Mouse (Mus musculus): ENCODE data around the gene Six1. TPM values are rescaled to one million over a fixed set of nuclear protein-coding genes. Genes with fewer than 3 reads are reported as not detected.
"Not testable (repeated sequence)": the region's sequence is repeated elsewhere in the genome, so short reads cannot be mapped to it uniquely, and the experiment has no call there.

Six1 gene
- polyA plus RNA-seq, 1 experiment from 2014 or later, result 0.55 TPM

DNA sequence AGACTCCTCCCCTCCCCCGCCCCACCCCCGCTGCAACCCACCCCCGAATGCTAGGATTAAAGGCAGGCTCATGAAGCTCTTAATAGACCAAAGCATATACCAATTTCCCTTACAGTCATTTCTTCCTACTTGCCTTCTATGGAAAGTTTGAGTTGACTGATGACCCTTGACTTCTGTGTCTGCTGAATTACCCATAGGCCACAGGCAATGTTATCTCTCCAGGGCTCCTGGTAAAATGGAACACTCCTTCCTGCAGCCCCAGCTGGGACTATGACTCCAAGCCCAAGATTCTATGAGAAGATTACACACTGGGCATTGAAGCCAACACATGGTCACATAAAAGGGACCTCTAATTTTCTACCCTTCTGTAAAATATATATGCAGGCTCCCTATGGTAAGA lies 33.3 kb downstream of the Six1 start:
- no peak overlapping the region for H3K4me2 ChIP-seq
- ATAC-seq (ENCODE audit: low read depth) (no peak), DNase-seq (no peak)
- no peaks in the 10 kb centered on the region for H3K27me3 ChIP-seq
- no peaks in the 10 kb centered on the region for H3K36me3 ChIP-seq
- no peaks in the 10 kb centered on the region for H3K4me1 ChIP-seq (replicated peaks)
- H3K4me3 ChIP-seq (replicated peaks), result no peak overlapping the region
- 42% methylated on average over 3 of the region's 3 CpGs for WGBS (ENCODE audit: insufficient replicate concordance)
- H3K9me3 ChIP-seq (replicated peaks), result no peaks in the 10 kb centered on the region
- H3K9ac ChIP-seq, result no peak overlapping the region
- H3K27ac ChIP-seq, result no peak overlapping the region

GRCm38 (mm10) chr12:73018838-73019237 lies 34.8 kb downstream of the Six1 start:
- Histone ChIP-seq H3K4me3 (replicated peaks) (no peak overlapping the region), H3K9ac (no peak overlapping the region), H3K36me3 (no peaks in the 10 kb centered on the region), H3K4me2 (no peak overlapping the region), H3K27ac (no peak overlapping the region), H3K9me3 (replicated peaks) (no peaks in the 10 kb centered on the region), H3K27me3 (no peaks in the 10 kb centered on the region), H3K4me1 (replicated peaks) (no peaks in the 10 kb centered on the region)
- WGBS (ENCODE audit: insufficient replicate concordance), result 42% methylated on average over 4 of the region's 4 CpGs
- ATAC-seq (ENCODE audit: low read depth) (no peak), DNase-seq (no peak)

DNA sequence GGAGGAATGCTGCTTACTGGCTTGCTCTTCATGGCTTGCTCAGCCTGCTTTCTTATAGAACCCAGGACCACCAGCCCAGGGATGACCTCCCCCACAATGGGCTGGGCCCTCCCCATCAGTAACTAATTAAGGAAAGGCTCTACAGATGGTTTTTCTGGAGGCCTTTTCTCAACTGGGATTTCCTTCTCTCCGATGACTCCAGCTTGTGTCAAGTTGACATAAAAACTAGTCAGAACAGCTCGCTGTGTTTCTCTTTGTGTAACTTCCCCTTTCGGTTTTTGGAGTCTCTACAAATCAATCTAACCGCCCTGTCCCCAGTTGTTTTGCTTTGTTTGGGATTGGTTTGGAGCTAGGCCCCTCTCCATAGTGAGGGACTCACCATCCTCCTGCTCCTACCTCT lies 37.5 kb downstream of the Six1 start:
- Histone ChIP-seq H3K36me3 (no peaks in the 10 kb centered on the region), H3K27ac (no peak overlapping the region), H3K4me1 (replicated peaks) (no peaks in the 10 kb centered on the region), H3K27me3 (no peaks in the 10 kb centered on the region), H3K4me2 (no peak overlapping the region), H3K4me3 (replicated peaks) (no peak overlapping the region), H3K9ac (no peak overlapping the region), H3K9me3 (replicated peaks) (no peaks in the 10 kb centered on the region)
- no peak for ATAC-seq (ENCODE audit: low read depth)
- 55% methylated on average over 4 of the region's 4 CpGs for WGBS (ENCODE audit: insufficient replicate concordance)
- DNase-seq, result no peak

- WGBS (ENCODE audit: insufficient replicate concordance), result 27% methylated on average over 4 of the region's 4 CpGs
- no peaks in the 10 kb centered on the region for H3K9me3 ChIP-seq (replicated peaks)
- H3K4me2 ChIP-seq, result no peak overlapping the region
- H3K9ac ChIP-seq, result no peak overlapping the region
- ATAC-seq (ENCODE audit: low read depth), result no peak
- H3K36me3 ChIP-seq, result no peaks in the 10 kb centered on the region
- no peaks in the 10 kb centered on the region for H3K4me1 ChIP-seq (replicated peaks)
- no peak overlapping the region for H3K4me3 ChIP-seq (replicated peaks)
- no peak for DNase-seq
- no peaks in the 10 kb centered on the region for H3K27me3 ChIP-seq
- H3K27ac ChIP-seq, result no peak overlapping the region
Observed at GRCm38 (mm10) chr12:73014311-73014710, 39.4 kb downstream of the Six1 start.

GRCm38 (mm10) chr12:73012824-73013223 lies 40.9 kb downstream of the Six1 start:
- no peak overlapping the region for H3K4me3 ChIP-seq (replicated peaks)
- no peaks in the 10 kb centered on the region for H3K9me3 ChIP-seq (replicated peaks)
- ATAC-seq (ENCODE audit: low read depth) (no peak), DNase-seq (no peak)
- no peak overlapping the region for H3K27ac ChIP-seq
- H3K4me1 ChIP-seq (replicated peaks), result no peaks in the 10 kb centered on the region
- H3K9ac ChIP-seq, result no peak overlapping the region
- no peaks in the 10 kb centered on the region for H3K27me3 ChIP-seq
- H3K36me3 ChIP-seq, result no peaks in the 10 kb centered on the region
- 51% methylated on average over 5 of the region's 5 CpGs for WGBS (ENCODE audit: insufficient replicate concordance)
- H3K4me2 ChIP-seq, result no peak overlapping the region

- Histone ChIP-seq H3K9me3 (replicated peaks) (no peaks in the 10 kb centered on the region), H3K9ac (no peak overlapping the region), H3K4me2 (no peak overlapping the region), H3K4me3 (replicated peaks) (no peak overlapping the region), H3K27me3 (no peaks in the 10 kb centered on the region), H3K27ac (no peak overlapping the region), H3K4me1 (replicated peaks) (no peaks in the 10 kb centered on the region), H3K36me3 (no peaks in the 10 kb centered on the region)
- no peak for ATAC-seq (ENCODE audit: low read depth)
- no peak for DNase-seq
- WGBS (ENCODE audit: insufficient replicate concordance), result 30% methylated on average over 10 of the region's 10 CpGs
Observed at GRCm38 (mm10) chr12:73012136-73012785, 41.4 kb downstream of the Six1 start.

DNA sequence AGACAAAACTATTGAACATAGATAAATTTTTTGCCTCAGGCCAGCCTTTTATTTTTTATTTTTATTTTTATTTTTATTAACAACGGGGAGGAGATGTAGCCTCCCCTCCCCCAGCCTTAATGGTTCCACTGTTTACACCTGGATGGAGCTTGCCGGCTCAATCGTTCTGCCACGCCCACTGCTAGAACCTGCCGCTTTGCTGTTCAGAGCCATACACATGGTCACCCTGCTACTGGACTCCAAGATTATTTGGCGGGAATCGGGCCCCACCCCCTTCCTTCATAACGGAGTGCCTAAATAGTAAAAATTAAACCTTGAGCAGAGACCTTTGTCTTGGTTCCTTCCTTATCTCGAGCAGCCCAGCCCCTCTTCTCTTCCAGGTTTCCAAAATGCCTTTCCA lies 50.8 kb downstream of the Six1 start:
- not testable (repeated sequence) for H3K9me3 ChIP-seq (replicated peaks); DNase-seq; H3K27ac ChIP-seq; ATAC-seq (ENCODE audit: low read depth); H3K36me3 ChIP-seq; H3K27me3 ChIP-seq; H3K4me2 ChIP-seq; H3K4me3 ChIP-seq (replicated peaks); H3K9ac ChIP-seq; H3K4me1 ChIP-seq (replicated peaks)
- 23% methylated on average over 9 of the region's 9 CpGs for WGBS (ENCODE audit: insufficient replicate concordance)

- not testable (repeated sequence) for H3K36me3 ChIP-seq; H3K4me2 ChIP-seq; H3K27me3 ChIP-seq; H3K9ac ChIP-seq; H3K9me3 ChIP-seq (replicated peaks); H3K4me1 ChIP-seq (replicated peaks); H3K4me3 ChIP-seq (replicated peaks); H3K27ac ChIP-seq; ATAC-seq (ENCODE audit: low read depth)
- 35% methylated on average over 17 of the region's 17 CpGs for WGBS (ENCODE audit: insufficient replicate concordance)
- peak; percentile 7 for DNase-seq
Observed at GRCm38 (mm10) chr12:73002281-73002680, 51.4 kb downstream of the Six1 start.

GRCm38 (mm10) chr12:72998105-72999001 lies 55.3 kb downstream of the Six1 start:
- Histone ChIP-seq H3K4me1 (replicated peaks) (no peaks in the 10 kb centered on the region), H3K9me3 (replicated peaks) (no peaks in the 10 kb centered on the region), H3K27ac (no peak overlapping the region), H3K4me3 (replicated peaks) (no peak overlapping the region), H3K4me2 (no peak overlapping the region), H3K27me3 (0 out of 2 replicates have a peak, but pooled peaks cover 2% of the 10 kb centered on the region), H3K9ac (no peak overlapping the region), H3K36me3 (no peaks in the 10 kb centered on the region)
- no peak for ATAC-seq (ENCODE audit: low read depth)
- 61% methylated on average over 4 of the region's 4 CpGs for WGBS (ENCODE audit: insufficient replicate concordance)
- DNase-seq, result no peak

DNA sequence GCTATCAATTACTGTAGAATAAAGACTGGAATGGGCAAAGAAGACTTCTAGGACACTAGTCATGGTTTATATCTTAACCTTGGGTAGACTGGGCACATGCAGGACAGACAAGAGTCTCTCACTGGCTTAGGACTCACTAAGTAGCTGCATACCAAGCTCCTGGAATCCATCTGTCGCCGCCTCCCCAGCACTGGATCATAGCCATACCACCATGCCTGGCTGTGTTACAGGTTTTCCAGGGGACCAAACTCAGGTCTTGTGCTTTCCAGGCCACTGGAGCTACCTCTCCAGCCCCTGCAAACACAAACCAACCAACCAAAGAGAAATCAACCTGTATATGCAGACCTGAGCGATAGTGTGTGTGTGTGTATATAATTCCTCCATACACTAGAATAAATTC lies 57.0 kb downstream of the Six1 start:
- ATAC-seq (ENCODE audit: low read depth), result no peak
- Histone ChIP-seq H3K4me1 (replicated peaks) (no peaks in the 10 kb centered on the region), H3K36me3 (no peaks in the 10 kb centered on the region), H3K9me3 (replicated peaks) (no peaks in the 10 kb centered on the region), H3K4me3 (replicated peaks) (no peak overlapping the region), H3K4me2 (no peak overlapping the region), H3K9ac (no peak overlapping the region), H3K27me3 (0 out of 2 replicates have a peak, but pooled peaks cover 2% of the 10 kb centered on the region), H3K27ac (no peak overlapping the region)
- DNase-seq, result no peak
- WGBS (ENCODE audit: insufficient replicate concordance), result 74% methylated on average over 3 of the region's 3 CpGs

All from liver, embryonic 13.5 days (tissue).